Mouse (Mus musculus) right cerebral cortex, postnatal 10 days (tissue): ENCODE measurements around the gene Eps8l2.

Experiments used
- DNase-seq, 2 experiments: peaks; one replicate each; pipeline ENCODE4 v3.0.0; 2021; ENCODE audit warnings: low spot score in 2 of 2

The Eps8l2 gene

GRCm38 (mm10) chr7:141328373-141328990, 10.2 kb upstream of the Eps8l2 start:
- DNase-seq, result no peak

- DNase-seq, result no peak
Measured at GRCm38 (mm10) chr7:141330706-141331105, 8.0 kb upstream of the Eps8l2 start.

GRCm38 (mm10) chr7:141331990-141332389, 6.7 kb upstream of the Eps8l2 start:
- DNase-seq, result no peak

- no peak for DNase-seq
Measured at GRCm38 (mm10) chr7:141335044-141335579, 3.6 kb upstream of the Eps8l2 start.

GRCm38 (mm10) chr7:141335682-141336081, 3.0 kb upstream of the Eps8l2 start:
- DNase-seq, result peak; percentile 66 to 76

- DNase-seq, result no peak
Measured at GRCm38 (mm10) chr7:141336296-141336695, 2.4 kb upstream of the Eps8l2 start.

GRCm38 (mm10) chr7:141337716-141338416, 814 bp upstream of the Eps8l2 start:
- DNase-seq, result no peak

GRCm38 (mm10) chr7:141339215-141339920, 688 bp downstream of the Eps8l2 start:
- no peak for DNase-seq

GRCm38 (mm10) chr7:141340023-141340422, 1.3 kb downstream of the Eps8l2 start:
- DNase-seq, result no peak

GRCm38 (mm10) chr7:141340476-141340875, 1.8 kb downstream of the Eps8l2 start:
- DNase-seq, result no peak

GRCm38 (mm10) chr7:141341689-141342226, 3.1 kb downstream of the Eps8l2 start:
- DNase-seq, result no peak

- DNase-seq, result no peak
Measured at GRCm38 (mm10) chr7:141343230-141343629, 4.5 kb downstream of the Eps8l2 start.

- DNase-seq, result no peak
Measured at GRCm38 (mm10) chr7:141343696-141344095, 5.0 kb downstream of the Eps8l2 start.

- no peak for DNase-seq
Measured at GRCm38 (mm10) chr7:141344787-141345186, 6.1 kb downstream of the Eps8l2 start.

GRCm38 (mm10) chr7:141351061-141351460, 12.4 kb downstream of the Eps8l2 start:
- DNase-seq, result no peak

- peak; percentile 42 to 58 for DNase-seq
Measured at GRCm38 (mm10) chr7:141355051-141355450, 16.4 kb downstream of the Eps8l2 start.

- peak; percentile 49 for DNase-seq
Measured at GRCm38 (mm10) chr7:141355626-141356326, 17.1 kb downstream of the Eps8l2 start.

- no peak for DNase-seq
Measured at GRCm38 (mm10) chr7:141356971-141357370, 18.3 kb downstream of the Eps8l2 start.

- no peak for DNase-seq
Measured at GRCm38 (mm10) chr7:141361510-141361909, 22.8 kb downstream of the Eps8l2 start.

GRCm38 (mm10) chr7:141363106-141363751, 24.5 kb downstream of the Eps8l2 start:
- DNase-seq, result peak; percentile 72 to 83

GRCm38 (mm10) chr7:141363752-141364125, 25.1 kb downstream of the Eps8l2 start:
- DNase-seq, result no peak
